Mouse (Mus musculus) kidney, adult 18-20 months (tissue): ENCODE data around the gene Myh3.

Source experiments
- DNase-seq: peaks from one replicate; pipeline ENCODE4 v3.0.0; 2021

Myh3 gene

GRCm38 (mm10) chr11:67078000-67078399 is at the start of gene Myh3:
Gene Myh3 (plus strand): TSS chr11:67078300.
- DNase-seq = no peak

GRCm38 (mm10) chr11:67030904-67031602 is 47.0 kb upstream of the Myh3 start:
- DNase-seq = no peak

GRCm38 (mm10) chr11:67031603-67031915 is 46.5 kb upstream of the Myh3 start:
- no peak for DNase-seq

GRCm38 (mm10) chr11:67034775-67035485 is 43.2 kb upstream of the Myh3 start:
- DNase-seq = peak; percentile 51

GRCm38 (mm10) chr11:67036229-67036628 is 41.9 kb upstream of the Myh3 start:
- peak; percentile 44 for DNase-seq

GRCm38 (mm10) chr11:67036892-67037291 is 41.2 kb upstream of the Myh3 start:
- DNase-seq = no peak

- no peak for DNase-seq
These were observed 38.3 kb upstream of the Myh3 start for GRCm38 (mm10) chr11:67039799-67040198.

- no peak for DNase-seq
These were observed 37.6 kb upstream of the Myh3 start for GRCm38 (mm10) chr11:67040483-67040882.

GRCm38 (mm10) chr11:67043007-67043406 is 35.1 kb upstream of the Myh3 start:
- DNase-seq = no peak

GRCm38 (mm10) chr11:67044959-67045358 is 33.1 kb upstream of the Myh3 start:
- no peak for DNase-seq

- no peak for DNase-seq
These were observed 30.9 kb upstream of the Myh3 start for GRCm38 (mm10) chr11:67047199-67047598.

GRCm38 (mm10) chr11:67048496-67048895 is 29.6 kb upstream of the Myh3 start:
- no peak for DNase-seq

GRCm38 (mm10) chr11:67049256-67049655 is 28.8 kb upstream of the Myh3 start:
- no peak for DNase-seq

GRCm38 (mm10) chr11:67051676-67052320 is 26.3 kb upstream of the Myh3 start:
- DNase-seq = peak; percentile 12

GRCm38 (mm10) chr11:67052321-67052952 is 25.7 kb upstream of the Myh3 start, which contains the start of the genes Adprm and Sco1:
Gene Adprm (minus strand): TSS chr11:67052594.
Gene Sco1 (plus strand): TSS chr11:67052670.
- DNase-seq = peak; percentile 91

GRCm38 (mm10) chr11:67054754-67055365 is 23.2 kb upstream of the Myh3 start:
- no peak for DNase-seq

- no peak for DNase-seq
These were observed 16.8 kb upstream of the Myh3 start for GRCm38 (mm10) chr11:67061311-67061710.

GRCm38 (mm10) chr11:67062726-67063125 is 15.4 kb upstream of the Myh3 start:
- no peak for DNase-seq

GRCm38 (mm10) chr11:67067741-67068140 is 10.4 kb upstream of the Myh3 start:
- no peak for DNase-seq

GRCm38 (mm10) chr11:67072615-67073130 is 5.4 kb upstream of the Myh3 start:
- no peak for DNase-seq

GRCm38 (mm10) chr11:67075036-67075435 is 3.1 kb upstream of the Myh3 start:
- no peak for DNase-seq

- no peak for DNase-seq
These were observed 1.3 kb upstream of the Myh3 start for GRCm38 (mm10) chr11:67076781-67077180.

GRCm38 (mm10) chr11:67077435-67077834 is 665 bp upstream of the Myh3 start:
- no peak for DNase-seq
